Mouse (Mus musculus): ENCODE results near the gene Mprip.

DNA sequence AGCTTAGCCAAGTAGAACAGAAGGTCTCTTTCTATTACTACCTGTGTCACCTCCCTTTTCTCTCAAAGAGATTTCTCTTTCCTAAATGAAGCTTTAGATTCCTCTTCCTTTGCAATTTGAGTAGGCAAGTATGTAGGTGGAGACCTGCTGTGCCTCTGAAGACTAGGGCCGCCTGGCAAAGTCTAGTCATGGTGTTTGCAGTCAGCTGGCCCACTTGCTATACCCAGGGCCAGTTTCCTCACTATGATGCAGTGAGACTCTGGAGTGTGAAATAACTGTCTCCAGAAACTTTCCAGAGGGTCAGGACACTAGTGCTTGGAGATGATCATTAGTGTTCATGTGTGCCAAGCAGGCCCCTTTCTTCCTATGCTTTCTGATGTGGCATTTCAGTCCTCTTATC, 36.5 kb downstream of the Mprip start:
- TF ChIP-seq POLR2A (IDR thresholded peaks at IDR 0.05; ENCODE audit: control insufficient read depth, extremely low read depth, insufficient read depth, low read length, poor library complexity) = no peak
- TF ChIP-seq CTCF (IDR thresholded peaks at IDR 0.05; ENCODE audit: borderline replicate concordance, control insufficient read depth, extremely low read depth, insufficient read depth, low read length, poor library complexity) = no peak

Data from thymus, adult 2 months (tissue).